Mouse (Mus musculus): ENCODE data around the gene Asb16.

Gene Asb16

GRCm38 (mm10) chr11:102268520-102269244 lies at the start of gene Asb16:
Asb16 (plus strand) TSS chr11:102268743.
- in situ Hi-C loops (cut with MboI, MseI), result no loop called here

DNA sequence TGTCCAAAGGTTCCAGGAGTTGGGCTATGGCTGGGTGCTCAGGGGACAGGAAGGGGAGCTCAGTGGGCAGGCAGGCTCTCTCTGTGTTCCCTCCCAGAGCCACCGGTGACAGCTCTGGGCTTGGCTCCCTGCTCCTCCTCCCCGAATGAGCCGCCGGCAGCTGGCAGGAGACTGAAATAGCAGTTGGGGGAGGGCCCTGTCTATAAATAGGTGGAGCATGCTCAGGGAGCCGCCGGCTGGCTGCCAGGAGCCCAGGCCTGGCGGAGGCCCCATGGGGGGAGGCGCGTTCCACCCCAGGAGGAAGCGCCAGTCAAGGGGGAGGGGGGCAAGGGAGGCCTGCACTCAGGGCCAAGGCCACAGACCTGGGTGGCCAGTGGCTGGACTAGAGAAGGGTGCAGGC lies 49.8 kb upstream of the Asb16 start:
- in situ Hi-C loops (cut with MboI, MseI), result loop anchor here (10.0 kb wide), 1 partner anchor 1774 kb away; the partner anchor contains the start of genes Klhl10 and Nt5c3b

GRCm38 (mm10) chr11:102219247-102219993 lies 49.1 kb upstream of the Asb16 start:
- in situ Hi-C loops (cut with MboI, MseI), result loop anchor here (10.0 kb wide), 1 partner anchor 1775 kb away; the partner anchor contains the start of genes Klhl10 and Nt5c3b

GRCm38 (mm10) chr11:102219994-102220346 lies 48.6 kb upstream of the Asb16 start:
- in situ Hi-C loops (cut with MboI, MseI), result loop anchor here (10.0 kb wide), 1 partner anchor 1775 kb away; the partner anchor contains the start of genes Klhl10 and Nt5c3b

- in situ Hi-C loops (cut with MboI, MseI), result no loop called here
These were observed 48.1 kb upstream of the Asb16 start for GRCm38 (mm10) chr11:102220451-102220850.

GRCm38 (mm10) chr11:102221243-102221953 lies 47.1 kb upstream of the Asb16 start:
- in situ Hi-C loops (cut with MboI, MseI), result no loop called here

- in situ Hi-C loops (cut with MboI, MseI), result no loop called here
These were observed 46.6 kb upstream of the Asb16 start for GRCm38 (mm10) chr11:102221954-102222351.

DNA sequence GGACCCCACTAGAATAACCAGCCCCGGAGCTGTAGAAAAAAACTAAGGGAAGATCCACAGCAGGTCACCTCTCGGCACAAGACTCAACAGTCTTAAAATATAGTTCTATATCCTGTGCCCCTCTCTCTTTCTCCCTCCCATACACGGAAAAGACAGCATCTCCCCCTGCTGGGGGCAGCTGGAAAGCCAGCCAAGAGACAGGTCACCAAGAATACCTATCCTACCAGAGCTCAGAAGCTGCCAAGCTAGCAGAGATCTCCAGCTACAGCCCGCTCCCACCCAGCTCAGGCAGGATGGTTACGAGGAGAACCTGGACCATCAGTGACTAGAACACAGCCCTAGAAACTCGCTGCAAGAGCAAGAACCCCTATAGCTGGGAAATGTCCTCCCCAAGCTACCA lies 45.4 kb upstream of the Asb16 start:
- in situ Hi-C loops (cut with MboI, MseI), result no loop called here

DNA sequence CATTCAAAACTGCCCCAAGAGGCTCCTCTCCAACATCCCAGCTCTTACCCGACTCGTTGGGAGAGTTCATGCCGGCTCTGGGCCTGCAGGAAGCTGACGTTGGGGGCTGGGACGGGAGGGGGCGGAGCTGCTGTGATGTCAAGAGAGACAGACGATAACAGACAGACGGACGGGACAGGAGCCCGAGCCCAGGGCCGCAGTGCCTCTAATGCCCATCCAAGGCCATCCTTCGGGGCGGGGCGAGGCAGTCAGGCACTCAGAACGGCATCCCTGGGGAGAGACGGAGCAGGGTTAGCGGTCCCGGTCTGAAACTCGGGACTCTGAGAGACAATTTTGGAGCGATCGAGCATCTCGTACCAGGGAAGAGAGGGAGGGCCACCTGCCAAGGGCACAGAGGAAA lies 43.9 kb upstream of the Asb16 start:
- in situ Hi-C loops (cut with MboI, MseI), result no loop called here

- in situ Hi-C loops (cut with MboI, MseI), result no loop called here
These were observed 43.3 kb upstream of the Asb16 start for GRCm38 (mm10) chr11:102225221-102225620.

DNA sequence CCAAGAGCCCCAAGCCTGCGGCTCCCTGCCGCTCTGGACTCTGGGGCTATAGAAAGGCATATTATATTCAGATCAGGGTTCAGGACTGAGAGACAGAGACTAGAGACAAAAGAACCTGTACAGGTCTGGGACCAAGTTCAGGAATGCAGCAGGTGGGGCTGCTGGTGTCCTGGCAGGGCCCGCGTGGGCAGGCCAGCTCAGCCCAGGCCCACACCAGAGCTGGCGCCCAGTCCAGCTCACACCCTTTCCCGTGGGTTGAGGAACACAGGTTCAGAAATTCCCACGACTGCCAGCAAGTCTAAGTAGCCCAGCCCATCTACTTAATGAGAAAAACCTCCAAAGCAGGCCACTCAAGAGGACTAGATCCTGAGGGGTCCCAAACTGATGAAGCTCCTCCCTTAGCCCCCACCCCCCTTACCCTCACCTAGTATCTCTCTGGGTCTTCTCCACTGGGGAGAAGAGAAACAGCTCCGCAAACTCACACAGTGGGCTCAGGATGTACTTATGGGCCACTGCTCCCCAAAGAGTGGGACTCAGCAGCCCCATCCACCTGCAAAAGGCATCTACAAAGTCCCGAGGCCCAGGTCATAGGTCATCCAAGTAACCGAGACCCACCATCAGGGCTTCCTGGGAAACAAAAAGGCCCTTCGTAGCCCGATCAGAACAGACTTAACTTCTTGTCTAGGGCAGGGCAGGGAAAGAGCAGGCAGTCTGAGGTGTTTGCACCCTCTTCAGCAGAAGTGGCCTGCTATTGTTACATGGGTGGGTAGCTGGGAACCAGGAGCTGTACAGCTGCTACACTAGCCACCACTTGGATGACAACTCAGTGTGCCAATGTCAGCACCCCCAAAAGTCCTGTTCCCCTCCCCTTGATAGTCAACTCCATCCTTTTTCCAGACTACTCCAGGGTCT lies 42.2 kb upstream of the Asb16 start:
- in situ Hi-C loops (cut with MboI, MseI), result no loop called here

DNA sequence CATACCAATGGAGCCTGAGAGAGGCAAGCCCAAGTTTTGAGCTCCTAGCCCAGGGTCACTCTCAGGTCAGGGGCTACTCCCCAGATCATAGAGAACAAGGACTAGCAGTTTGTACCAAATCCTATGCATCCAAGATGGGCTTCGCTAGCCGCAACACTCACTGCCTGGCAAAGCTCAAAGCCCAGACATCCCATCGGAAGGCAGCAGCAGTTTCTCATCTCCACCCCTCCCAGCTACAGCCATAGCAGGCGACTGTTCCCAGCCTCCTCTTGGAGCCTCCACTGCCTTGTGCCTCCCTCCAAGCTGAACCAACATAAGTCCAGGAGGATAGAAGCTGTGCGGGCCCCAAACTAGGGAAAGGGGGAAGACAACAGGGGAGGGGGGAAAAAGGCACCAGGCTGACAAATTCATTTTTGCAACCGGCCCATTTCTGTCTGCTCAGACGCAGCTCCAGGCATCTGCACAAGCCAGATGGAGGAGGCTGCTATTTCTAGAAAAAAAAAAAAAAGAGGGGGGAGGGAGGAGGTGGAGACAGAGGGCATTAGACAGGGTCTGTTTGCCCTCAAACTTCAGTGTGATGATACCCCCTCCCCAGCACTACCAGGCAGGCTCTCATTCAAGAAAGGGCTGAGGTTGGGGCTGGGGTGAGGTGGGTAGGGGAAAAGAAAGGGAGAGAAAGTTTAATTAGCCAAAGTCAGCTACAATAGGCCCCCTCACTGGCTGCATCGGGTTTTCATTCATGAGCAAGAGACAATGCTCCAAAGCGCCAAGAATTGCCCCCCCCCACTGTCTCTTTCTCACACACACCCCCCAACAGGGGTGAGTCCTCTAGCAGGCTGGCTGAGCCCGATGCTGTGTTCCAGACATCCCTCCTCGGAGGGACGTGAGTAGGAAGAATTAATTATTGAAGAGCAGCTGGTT lies 41.0 kb upstream of the Asb16 start:
- in situ Hi-C loops (cut with MboI, MseI), result no loop called here

DNA sequence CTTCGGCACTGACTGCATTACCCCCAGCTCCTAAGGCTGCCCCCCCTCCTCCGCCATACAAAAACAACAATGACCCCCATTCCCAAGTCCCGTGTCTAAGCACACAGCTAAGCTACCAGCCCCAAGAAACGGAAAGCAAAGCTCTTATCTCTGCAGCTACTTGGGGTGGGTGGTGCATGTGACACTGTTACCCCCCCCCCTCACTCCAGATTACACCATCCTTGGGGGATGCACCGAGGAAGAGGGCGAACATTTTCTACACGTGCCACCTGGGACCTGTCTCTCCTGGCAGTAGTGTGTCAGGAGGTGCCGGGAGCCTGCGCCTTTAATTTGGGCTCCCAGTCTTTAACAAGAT lies 40.4 kb upstream of the Asb16 start:
- in situ Hi-C loops (cut with MboI, MseI), result no loop called here

DNA sequence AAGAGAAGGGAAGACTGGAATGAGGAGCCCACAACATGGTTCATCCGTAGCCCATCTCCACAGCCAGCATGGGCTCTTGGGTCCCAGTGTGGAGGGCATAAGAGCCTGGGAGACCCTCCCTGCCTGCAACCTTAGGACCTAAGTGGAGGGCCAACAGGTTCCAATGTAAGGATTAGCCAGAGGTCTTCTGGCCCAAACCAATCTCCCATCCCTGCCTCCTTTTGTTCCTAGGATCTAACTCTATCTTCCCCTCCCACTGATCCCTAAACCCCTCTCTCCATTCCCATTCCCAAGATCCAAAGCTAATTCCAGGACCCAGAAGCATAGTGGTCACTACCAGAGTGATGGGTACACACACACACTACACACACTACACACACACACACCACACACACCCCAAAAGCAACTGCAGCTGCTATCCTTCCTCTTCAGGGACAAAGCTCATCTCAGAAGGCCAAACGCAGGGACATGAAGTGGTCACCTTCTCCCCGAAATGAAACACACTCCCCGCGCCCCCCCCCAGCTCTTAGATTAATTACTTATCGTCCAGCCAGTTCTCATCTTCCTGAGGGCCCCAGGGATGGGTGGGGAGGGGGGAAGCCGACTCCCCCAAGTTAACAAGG lies 39.8 kb upstream of the Asb16 start:
- in situ Hi-C loops (cut with MboI, MseI), result no loop called here

DNA sequence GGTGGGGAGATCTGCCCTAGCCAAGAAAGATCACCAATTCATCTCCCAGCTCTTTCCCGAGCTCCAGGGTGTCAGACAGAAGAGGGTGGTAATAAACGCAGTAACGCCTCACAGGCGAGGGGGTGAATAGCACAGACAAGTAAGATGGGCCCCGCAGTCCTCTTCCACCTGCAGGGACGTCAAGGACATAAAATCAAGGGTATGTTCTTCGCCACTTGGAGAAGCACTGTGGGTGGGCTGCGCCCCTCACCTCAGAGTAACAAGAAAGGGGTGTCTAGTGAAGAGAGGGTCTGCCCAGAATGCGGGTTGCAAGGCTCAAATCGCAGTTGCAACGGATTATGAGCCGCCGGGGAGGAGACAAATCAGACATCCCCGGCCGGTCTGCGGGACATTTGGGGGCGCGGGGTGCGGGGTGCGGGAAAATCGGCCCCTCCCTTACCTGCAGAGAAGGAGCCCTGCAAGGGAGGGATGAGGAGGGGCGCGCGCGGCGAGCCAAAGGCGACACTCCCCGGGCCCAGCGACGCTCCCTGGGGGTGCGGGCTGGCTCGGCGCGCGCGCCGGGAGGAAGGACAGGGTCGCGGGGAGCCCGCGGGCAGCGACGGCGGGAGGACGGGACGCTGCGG lies 39.1 kb upstream of the Asb16 start:
- in situ Hi-C loops (cut with MboI, MseI), result no loop called here

DNA sequence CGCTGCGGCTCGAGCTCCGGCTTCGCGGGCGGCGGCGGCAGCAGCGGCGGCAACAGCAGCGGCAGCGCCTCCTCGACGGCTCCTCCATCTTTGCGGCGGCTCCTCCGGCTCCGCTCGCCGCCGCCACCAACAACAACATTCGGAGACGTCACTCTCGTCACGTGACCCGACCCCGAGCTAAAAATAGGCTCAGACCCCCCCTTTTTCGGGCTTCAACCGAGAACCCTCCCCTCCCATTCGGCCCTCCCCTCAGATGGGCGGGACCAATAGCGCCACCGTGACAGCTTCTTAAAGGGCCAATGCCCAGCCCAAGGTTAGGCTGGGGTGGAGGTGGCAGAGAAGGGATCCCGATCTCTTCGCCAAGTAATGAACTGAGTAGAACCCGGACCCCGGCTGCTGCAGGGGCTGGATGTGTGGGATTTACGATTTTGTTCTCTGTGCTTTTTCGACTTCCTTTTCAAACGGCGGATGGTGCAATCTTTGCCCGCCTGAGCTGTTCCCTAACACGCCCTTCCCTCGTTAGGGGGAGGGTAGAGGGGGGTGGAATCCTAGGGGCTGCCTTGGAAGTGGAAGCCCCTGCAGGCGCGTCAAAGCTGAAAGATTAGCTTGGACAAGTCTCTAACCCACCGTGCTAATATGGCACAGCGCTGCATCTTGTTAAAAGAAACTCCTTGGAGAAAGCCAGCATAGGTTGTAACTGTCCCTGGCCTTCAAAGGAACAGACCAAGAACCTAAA lies 38.4 kb upstream of the Asb16 start, which contains the start of gene Hdac5:
TSS of gene Hdac5 (minus strand) at position 161 of the 736 bp plus-strand sequence.
- in situ Hi-C loops (cut with MboI, MseI), result no loop called here

- in situ Hi-C loops (cut with MboI, MseI), result no loop called here
These were observed 32.5 kb upstream of the Asb16 start for GRCm38 (mm10) chr11:102236022-102236421.

- in situ Hi-C loops (cut with MboI, MseI), result no loop called here
These were observed 27.9 kb upstream of the Asb16 start for GRCm38 (mm10) chr11:102240636-102241035.

DNA sequence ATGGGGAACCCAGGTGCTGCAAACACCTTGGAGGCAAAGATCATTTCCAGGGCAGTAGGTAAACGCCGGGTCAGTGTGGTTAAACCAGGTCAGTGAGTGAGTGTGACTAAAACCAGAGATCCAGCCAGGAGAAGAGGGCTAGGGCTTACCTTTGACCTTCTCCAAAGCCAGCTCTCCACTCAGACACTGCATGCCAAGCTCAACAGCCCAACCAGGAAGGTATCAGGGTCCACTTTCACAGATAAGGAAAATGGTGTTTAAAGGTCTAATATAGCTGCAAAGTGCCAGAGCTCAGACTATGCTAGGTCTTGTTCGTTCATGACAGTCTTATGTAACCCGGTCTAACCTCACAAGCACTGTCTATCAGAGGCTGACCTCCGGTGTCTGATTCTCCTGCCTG lies 27.3 kb upstream of the Asb16 start:
- in situ Hi-C loops (cut with MboI, MseI), result no loop called here
